Mouse (Mus musculus): ENCODE measurements at regions not wholly inside any gene's neighbourhood (a gene's known extent, or its start where the extent isn't known, plus 50 kb on each side); places are given as distances from the start of the nearest gene placed in this dataset.

GRCm38 (mm10) chr4:53320735-53321449 is 119.3 kb upstream of the Slc44a1 start:
- DNase-seq (ENCODE audit: low read depth, low spot score), result no peak

- no peak for DNase-seq (ENCODE audit: low read depth, low spot score)
Measured at GRCm38 (mm10) chr4:53319051-53319450, 121.2 kb upstream of the Slc44a1 start.

GRCm38 (mm10) chr4:53318181-53318580 is 122.0 kb upstream of the Slc44a1 start:
- no peak for DNase-seq (ENCODE audit: low read depth, low spot score)

GRCm38 (mm10) chr4:53317453-53317824 is 122.8 kb upstream of the Slc44a1 start:
- DNase-seq (ENCODE audit: low read depth, low spot score), result no peak

GRCm38 (mm10) chr4:53316796-53317452 is 123.3 kb upstream of the Slc44a1 start:
- DNase-seq (ENCODE audit: low read depth, low spot score), result peak; percentile 16

- DNase-seq (ENCODE audit: low read depth, low spot score), result no peak
Measured at GRCm38 (mm10) chr4:53315876-53316762, 124.1 kb upstream of the Slc44a1 start.

GRCm38 (mm10) chr4:53315121-53315875 is 124.9 kb upstream of the Slc44a1 start:
- DNase-seq (ENCODE audit: low read depth, low spot score), result no peak

- DNase-seq (ENCODE audit: low read depth, low spot score), result no peak
Measured at GRCm38 (mm10) chr4:53314076-53314475, 126.1 kb upstream of the Slc44a1 start.

GRCm38 (mm10) chr4:53307121-53307520 is 133.1 kb upstream of the Slc44a1 start:
- DNase-seq (ENCODE audit: low read depth, low spot score), result no peak

GRCm38 (mm10) chr4:53304782-53305385 is 135.3 kb upstream of the Slc44a1 start:
- no peak for DNase-seq (ENCODE audit: low read depth, low spot score)

GRCm38 (mm10) chr4:53304290-53304654 is 135.9 kb upstream of the Slc44a1 start:
- no peak for DNase-seq (ENCODE audit: low read depth, low spot score)

- DNase-seq (ENCODE audit: low read depth, low spot score), result no peak
Measured at GRCm38 (mm10) chr4:53303621-53304289, 136.5 kb upstream of the Slc44a1 start.

GRCm38 (mm10) chr4:53297975-53298374 is 138.3 kb upstream of the Abca1 start:
- no peak for DNase-seq (ENCODE audit: low read depth, low spot score)

GRCm38 (mm10) chr4:53292606-53293005 is 132.9 kb upstream of the Abca1 start:
- no peak for DNase-seq (ENCODE audit: low read depth, low spot score)

- DNase-seq (ENCODE audit: low read depth, low spot score), result no peak
Measured at GRCm38 (mm10) chr4:53277741-53278525, 118.2 kb upstream of the Abca1 start.

GRCm38 (mm10) chr4:53270433-53270832 is 110.7 kb upstream of the Abca1 start:
- DNase-seq (ENCODE audit: low read depth, low spot score), result no peak

GRCm38 (mm10) chr4:53269999-53270398 is 110.3 kb upstream of the Abca1 start:
- no peak for DNase-seq (ENCODE audit: low read depth, low spot score)

- no peak for DNase-seq (ENCODE audit: low read depth, low spot score)
Measured at GRCm38 (mm10) chr4:53269251-53269842, 109.7 kb upstream of the Abca1 start.

- DNase-seq (ENCODE audit: low read depth, low spot score), result no peak
Measured at GRCm38 (mm10) chr4:53264901-53265300, 105.2 kb upstream of the Abca1 start.

All from retina, postnatal 7 days (tissue).